Mouse (Mus musculus) midbrain, embryonic 10.5 days (tissue): ENCODE data around the gene Efemp2. TPM values are rescaled to one million over a fixed set of nuclear protein-coding genes. Genes with fewer than 3 reads are reported as not detected.

ENCODE experiments used
- DNase-seq: peaks from one replicate; pipeline ENCODE4 v3.0.0-alpha.2; 2017; ENCODE audit warnings: low spot score
- H3K27ac ChIP-seq: fragments of 300-500 bp; sonication (generic); replicated peaks from 2 replicates; pipeline ENCODE4 v1.5.1; 2016; ENCODE audit warnings: mild to moderate bottlenecking
- H3K27me3 ChIP-seq: fragments of 300-500 bp; sonication (generic); 2 replicates; pipeline ENCODE4 v1.6.1; 2016; ENCODE audit warnings: low read depth, mild to moderate bottlenecking; ENCODE audit not compliant: poor library complexity, severe bottlenecking
- H3K36me3 ChIP-seq: fragments of 300-500 bp; sonication (generic); 2 replicates; pipeline ENCODE4 v1.6.1; 2016; ENCODE audit warnings: mild to moderate bottlenecking, moderate library complexity
- H3K4me1 ChIP-seq: fragments of 300-500 bp; sonication (generic); 2 replicates; pipeline ENCODE4 v1.6.1; 2016
- H3K4me3 ChIP-seq: fragments of 300-500 bp; sonication (generic); 2 replicates; pipeline ENCODE4 v1.5.1; 2016; ENCODE audit warnings: mild to moderate bottlenecking, moderate library complexity
- H3K9me3 ChIP-seq: fragments of 300-500 bp; sonication (generic); replicated peaks from 2 replicates; pipeline ENCODE4 v1.6.1; 2016; ENCODE audit warnings: mild to moderate bottlenecking
- WGBS: fragments of 180-500 bp; shearing (Covaris S2); methylation state at CpG from one replicate; pipeline ENCODE4 v1.1.7; 2016; 5-methylcytosine and 5-hydroxymethylcytosine counted together
- polyA plus RNA-seq: library from polyadenylated mRNA; unstranded; fragments of >200 nt; fragmentation: Nextera tagmentation; extraction: Ambion mirVana; gene quantifications from 2 replicates; pipeline ENCODE4 v1.2.1, GENCODE M21; 2016

Gene Efemp2
- polyA plus RNA-seq, 1 experiment from 2014 or later, result 67.6 TPM

- no peak overlapping the region for H3K27ac ChIP-seq
- no peaks in the 10 kb centered on the region for H3K27me3 ChIP-seq
- H3K36me3 ChIP-seq, result peaks cover 61% of the 10 kb centered on the region
- no peak overlapping the region for H3K4me3 ChIP-seq
- DNase-seq, result no peak
- H3K9me3 ChIP-seq, result no peaks in the 10 kb centered on the region
- WGBS, result 90% methylated on average over 16 of the region's 16 CpGs
- peaks cover 14% of the 10 kb centered on the region for H3K4me1 ChIP-seq
These were observed 22.3 kb downstream of the Efemp2 start for GRCm38 (mm10) chr19:5496052-5496370.

DNA sequence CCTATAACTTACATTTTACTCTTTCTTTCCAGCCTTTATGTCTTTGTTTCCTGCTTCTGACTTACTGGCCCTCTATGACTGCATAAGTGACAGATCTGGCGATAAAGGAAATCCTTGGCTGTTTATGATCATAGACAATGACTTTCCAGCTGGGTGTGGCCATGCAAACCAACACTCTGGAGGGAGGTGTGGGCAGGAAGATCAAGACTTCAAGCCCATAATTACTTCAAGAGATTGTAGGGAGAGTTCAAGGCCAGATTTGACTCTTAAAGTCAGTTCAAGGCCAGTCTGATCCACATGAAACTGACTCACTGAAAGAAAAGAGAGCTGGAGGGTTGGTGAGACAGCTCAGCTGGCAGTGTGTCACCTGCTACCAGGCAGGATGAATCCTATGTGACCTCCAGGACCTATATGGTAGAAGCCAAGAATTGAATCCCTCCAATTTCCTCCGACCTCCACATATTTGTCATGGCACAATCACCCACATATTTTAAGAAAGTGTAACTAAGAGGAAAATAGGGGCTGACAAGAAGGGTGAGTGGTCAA lies 26.6 kb downstream of the Efemp2 start:
- WGBS, result 94% methylated on average over 2 of the region's 2 CpGs
- no peaks in the 10 kb centered on the region for H3K9me3 ChIP-seq
- no peaks in the 10 kb centered on the region for H3K27me3 ChIP-seq

GRCm38 (mm10) chr19:5503687-5504086 lies 29.9 kb downstream of the Efemp2 start, which contains the start of gene 1700020D05Rik:
TSS of gene 1700020D05Rik (minus strand) at chr19:5503787.
- 48% methylated on average over 17 of the region's 17 CpGs for WGBS
- Histone ChIP-seq H3K27ac (no peak within 1 kb of the TSS), H3K4me3 (no peak within 1 kb of the TSS), H3K27me3 (no peaks in the 10 kb centered on the region), H3K36me3 (0 out of 2 replicates have a peak, but pooled peaks cover 6% of the 10 kb centered on the region), H3K9me3 (peaks cover 7% of the 10 kb centered on the region; the same call in 1 of the 2 replicates), H3K4me1 (0 out of 2 replicates have a peak, but pooled peaks cover 2% of the 10 kb centered on the region)
- no peak for DNase-seq

More for the DNA sequence above, 26.6 kb downstream of the Efemp2 start:
- Histone ChIP-seq H3K4me3 (no peak overlapping the region), H3K4me1 (0 out of 2 replicates have a peak, but pooled peaks cover 2% of the 10 kb centered on the region), H3K27ac (no peak overlapping the region), H3K36me3 (peaks cover 33% of the 10 kb centered on the region)
- no peak for DNase-seq

- Histone ChIP-seq H3K27ac (peak within 1 kb of the TSS; percentile 87), H3K4me1 (peaks cover 22% of the 10 kb centered on the region), H3K27me3 (peaks cover 7% of the 10 kb centered on the region; the same call in 1 of the 2 replicates), H3K9me3 (peaks cover 11% of the 10 kb centered on the region; the same call in 1 of the 2 replicates), H3K4me3 (peak within 1 kb of the TSS; percentile 60), H3K36me3 (no peaks in the 10 kb centered on the region)
- peak; percentile 94 for DNase-seq
- 3% methylated on average over 47 of the region's 47 CpGs for WGBS
These were observed 36.6 kb downstream of the Efemp2 start, which contains the start of gene Snx32 for GRCm38 (mm10) chr19:5510031-5511026. TSS of gene Snx32 (minus strand) at chr19:5510538.

DNA sequence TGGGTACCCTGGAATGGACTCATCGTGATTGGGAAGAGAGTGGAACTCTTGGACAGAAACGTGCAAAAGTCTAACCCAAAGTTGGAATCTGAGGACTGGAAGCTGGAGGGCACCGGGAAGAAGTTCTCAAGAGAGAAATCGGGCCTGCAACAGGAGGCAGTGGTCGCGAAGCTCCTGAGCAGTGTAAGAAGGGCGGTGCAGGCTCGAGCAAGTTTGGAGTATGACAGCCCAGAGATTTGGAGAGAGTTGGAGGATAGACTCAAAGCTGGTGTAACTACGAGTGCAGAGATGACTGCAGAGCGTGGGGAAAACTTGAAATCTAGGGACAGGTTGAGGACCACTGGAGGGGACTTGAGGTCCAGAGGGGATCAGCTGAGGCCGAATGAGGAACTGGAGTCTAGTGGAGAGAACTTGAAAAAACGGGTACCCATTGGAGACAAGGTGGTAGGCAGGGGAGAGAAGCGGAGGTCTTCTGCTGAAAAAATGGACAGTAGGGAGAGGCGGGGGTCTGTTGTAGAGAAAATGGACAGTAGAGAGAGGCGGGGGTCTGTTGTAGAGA lies 37.4 kb downstream of the Efemp2 start:
- 46% methylated on average over 15 of the region's 15 CpGs for WGBS
- H3K36me3 ChIP-seq, result no peaks in the 10 kb centered on the region
- peak overlapping the region; percentile 87 for H3K27ac ChIP-seq

DNA sequence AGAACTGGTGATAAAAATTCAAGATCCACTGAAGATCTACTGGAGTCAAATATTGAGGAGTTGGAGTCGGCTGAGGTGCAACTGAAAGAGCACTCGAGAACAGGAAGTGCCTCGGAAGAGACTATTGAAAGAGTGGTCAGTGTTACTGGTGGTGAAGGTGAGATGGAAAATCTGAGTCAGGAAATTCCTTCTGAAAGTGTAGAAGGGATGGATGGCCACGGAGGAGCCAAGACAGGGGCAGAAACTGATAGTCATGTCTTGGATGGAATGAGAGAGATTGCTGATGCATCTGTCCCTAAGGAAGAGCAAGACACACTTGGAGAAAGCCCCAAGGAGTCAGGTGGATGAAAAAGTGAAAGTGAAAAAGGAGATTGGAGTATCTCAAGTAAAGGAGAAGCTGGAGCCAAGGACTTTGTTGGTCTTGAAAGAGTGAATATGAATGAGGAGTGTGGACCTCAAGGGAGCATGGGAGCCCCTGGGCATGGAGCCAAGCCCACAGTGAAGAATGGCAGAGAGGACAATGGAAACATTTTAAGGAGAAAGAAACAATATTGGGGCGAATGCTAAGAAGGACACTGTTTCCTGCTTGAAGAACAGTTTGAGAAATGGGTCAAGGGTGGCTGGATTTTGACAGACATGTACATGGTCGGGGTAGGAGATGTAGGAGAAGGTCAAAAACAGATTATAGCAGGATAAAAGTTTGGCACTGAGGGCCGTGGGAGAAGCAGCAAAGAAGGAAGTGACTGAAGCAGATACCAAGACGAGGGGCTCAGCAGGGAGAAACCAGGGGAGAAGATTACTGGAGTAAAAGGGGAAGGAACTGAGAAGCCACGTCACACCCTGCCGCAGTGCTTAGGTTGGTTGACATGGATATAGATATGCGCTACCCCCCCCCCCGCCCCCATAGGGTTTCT lies 38.6 kb downstream of the Efemp2 start:
- no peak for DNase-seq
- no peak overlapping the region for H3K27ac ChIP-seq
- WGBS, result 87% methylated on average over 12 of the region's 12 CpGs

More for the DNA sequence above, 37.4 kb downstream of the Efemp2 start:
- Histone ChIP-seq H3K4me3 (peak overlapping the region; percentile 60), H3K4me1 (peaks cover 26% of the 10 kb centered on the region), H3K9me3 (peaks cover 11% of the 10 kb centered on the region; the same call in 1 of the 2 replicates), H3K27me3 (peaks cover 7% of the 10 kb centered on the region; the same call in 1 of the 2 replicates)
- DNase-seq, result no peak

DNA sequence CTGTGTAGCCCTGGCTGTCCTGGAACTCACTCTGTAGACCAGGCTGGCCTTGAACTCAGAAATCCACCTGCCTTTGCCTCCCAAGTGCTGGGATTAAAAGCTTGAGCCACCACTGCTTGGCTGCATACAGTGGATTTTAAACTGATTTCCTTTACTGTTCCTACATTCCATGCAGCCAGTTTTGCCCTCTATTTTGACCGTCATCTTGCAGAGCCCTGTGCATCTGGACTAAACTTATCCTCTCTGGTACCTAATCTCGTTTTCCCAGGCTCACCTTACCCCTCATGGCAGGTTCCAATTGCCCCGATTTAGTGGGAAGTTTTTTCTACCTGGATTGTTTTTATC lies 39.2 kb downstream of the Efemp2 start:
- Histone ChIP-seq H3K9me3 (peaks cover 10% of the 10 kb centered on the region; the same call in 1 of the 2 replicates), H3K27me3 (peaks cover 7% of the 10 kb centered on the region; the same call in 1 of the 2 replicates), H3K36me3 (no peaks in the 10 kb centered on the region), H3K4me1 (peaks cover 26% of the 10 kb centered on the region), H3K4me3 (no peak overlapping the region), H3K27ac (no peak overlapping the region)
- DNase-seq, result no peak
- 85% methylated on average over 3 of the region's 3 CpGs for WGBS

More for the DNA sequence above, 38.6 kb downstream of the Efemp2 start:
- Histone ChIP-seq H3K27me3 (peaks cover 7% of the 10 kb centered on the region; the same call in 1 of the 2 replicates), H3K4me1 (peaks cover 26% of the 10 kb centered on the region), H3K4me3 (no peak overlapping the region), H3K36me3 (no peaks in the 10 kb centered on the region), H3K9me3 (peaks cover 11% of the 10 kb centered on the region; the same call in 1 of the 2 replicates)

DNA sequence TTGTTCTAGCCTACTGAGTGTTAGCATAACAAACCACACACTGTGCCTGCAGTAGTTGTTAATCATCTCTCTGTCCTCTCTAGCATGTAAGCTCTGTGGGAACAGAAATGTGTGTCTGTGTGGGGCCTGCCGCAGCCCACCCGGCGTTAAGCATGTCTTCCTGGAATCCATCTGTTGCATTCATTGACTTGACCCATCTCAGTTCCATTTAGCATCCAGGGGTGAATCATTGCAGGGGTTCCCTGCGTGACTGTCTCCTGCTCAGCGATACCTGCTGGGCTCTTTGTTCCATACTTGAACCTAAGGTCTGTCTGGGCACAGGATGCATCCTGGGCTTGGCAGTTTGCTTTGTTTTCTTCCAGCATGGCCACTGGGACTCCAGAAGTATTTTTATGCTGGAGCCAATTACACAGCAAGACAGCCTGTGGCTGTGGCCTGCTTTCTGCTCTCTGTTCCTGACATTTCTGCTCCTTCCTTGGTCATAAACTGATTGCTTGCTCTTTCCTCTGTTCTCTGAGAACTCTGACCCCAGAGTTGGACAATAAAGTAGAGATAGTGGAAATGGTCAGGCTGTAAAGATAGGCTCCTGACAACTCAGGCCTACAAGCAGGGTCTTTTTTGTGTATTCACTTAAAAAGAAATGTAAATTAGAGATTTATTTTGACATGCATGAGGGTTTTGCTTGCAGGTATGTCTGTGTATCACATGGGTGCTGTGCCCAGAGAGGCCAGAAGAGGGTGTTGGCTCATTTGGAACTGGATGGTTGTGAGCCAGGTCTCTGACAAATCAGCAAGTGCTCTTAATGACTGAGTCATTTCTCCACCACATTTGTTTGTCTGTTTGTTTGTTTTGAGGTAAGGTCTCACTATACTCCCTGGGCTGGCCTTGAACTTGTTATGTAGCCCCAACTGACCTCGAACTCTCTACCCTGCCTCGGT lies 42.4 kb downstream of the Efemp2 start:
- H3K27ac ChIP-seq, result no peak overlapping the region
- 82% methylated on average over 7 of the region's 7 CpGs for WGBS
- peaks cover 6% of the 10 kb centered on the region; the same call in 1 of the 2 replicates for H3K27me3 ChIP-seq
- no peaks in the 10 kb centered on the region for H3K36me3 ChIP-seq
- H3K4me1 ChIP-seq, result peaks cover 7% of the 10 kb centered on the region
- H3K9me3 ChIP-seq, result no peaks in the 10 kb centered on the region
- H3K4me3 ChIP-seq, result no peak overlapping the region
- no peak for DNase-seq

DNA sequence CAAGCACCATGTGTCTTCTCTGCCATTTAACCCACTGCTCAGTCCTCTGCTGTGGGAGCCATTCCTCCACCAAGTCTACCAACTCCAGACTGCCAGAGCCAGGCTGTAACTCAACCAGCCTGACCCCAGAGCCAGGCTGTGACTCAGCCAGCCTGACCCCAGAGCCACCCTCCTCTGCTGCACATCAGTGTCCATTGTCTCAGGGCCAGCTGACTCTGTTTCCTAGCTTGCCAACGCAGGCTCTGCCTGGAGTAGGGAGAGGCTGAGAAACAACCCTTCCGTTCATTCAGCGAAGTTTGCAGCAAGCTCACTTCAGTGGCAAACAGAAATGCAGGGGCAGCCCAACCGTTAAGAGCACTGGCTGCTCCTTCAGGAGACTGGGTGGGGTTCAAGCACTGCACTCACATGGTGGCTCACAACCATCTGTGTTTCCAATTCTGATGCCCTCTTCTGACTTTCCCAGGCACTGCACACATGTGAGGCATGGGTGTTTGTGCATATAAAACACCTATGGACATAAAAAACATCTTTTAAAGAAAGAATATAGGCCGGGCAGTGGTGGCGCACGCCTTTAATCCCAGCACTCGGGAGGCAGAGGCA lies 43.3 kb downstream of the Efemp2 start:
- H3K4me1 ChIP-seq, result peaks cover 4% of the 10 kb centered on the region; the same call in 1 of the 2 replicates
- no peak overlapping the region for H3K4me3 ChIP-seq
- no peaks in the 10 kb centered on the region for H3K9me3 ChIP-seq
- H3K36me3 ChIP-seq, result no peaks in the 10 kb centered on the region
- WGBS, result 82% methylated on average over 8 of the region's 8 CpGs
- no peak overlapping the region for H3K27ac ChIP-seq
- DNase-seq, result no peak
- H3K27me3 ChIP-seq, result no peaks in the 10 kb centered on the region

DNA sequence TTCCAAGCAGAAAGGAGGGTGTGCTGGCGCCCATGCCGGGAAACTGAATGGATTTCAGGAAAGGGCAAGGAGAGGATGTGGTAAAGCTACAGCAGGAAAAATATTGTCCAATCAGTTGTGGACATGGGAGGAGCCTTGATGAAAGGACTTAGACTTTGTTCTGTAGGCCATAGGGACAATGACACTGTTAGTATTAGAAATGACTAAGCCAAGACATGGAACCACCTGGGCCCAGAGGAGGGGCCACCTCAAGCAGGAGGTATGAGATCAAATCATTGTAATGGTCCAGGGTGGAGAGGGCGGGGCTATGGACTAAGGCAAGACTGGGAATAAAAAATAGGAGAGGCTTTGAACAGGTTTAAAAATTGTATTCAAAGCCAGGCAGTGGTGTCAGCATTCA lies 45.0 kb downstream of the Efemp2 start:
- peaks cover 4% of the 10 kb centered on the region; the same call in 1 of the 2 replicates for H3K4me1 ChIP-seq
- no peak overlapping the region for H3K27ac ChIP-seq
- WGBS, result 76% methylated on average over 3 of the region's 3 CpGs
- no peak for DNase-seq
- H3K4me3 ChIP-seq, result no peak overlapping the region
- no peaks in the 10 kb centered on the region for H3K27me3 ChIP-seq
- no peaks in the 10 kb centered on the region for H3K9me3 ChIP-seq
- no peaks in the 10 kb centered on the region for H3K36me3 ChIP-seq

- no peak overlapping the region for H3K4me3 ChIP-seq
- no peaks in the 10 kb centered on the region for H3K9me3 ChIP-seq
- H3K27ac ChIP-seq, result no peak overlapping the region
- H3K36me3 ChIP-seq, result no peaks in the 10 kb centered on the region
- DNase-seq, result no peak
- WGBS, result 75% methylated on average over 5 of the region's 5 CpGs
- peaks cover 9% of the 10 kb centered on the region for H3K4me1 ChIP-seq
- peaks cover 4% of the 10 kb centered on the region; the same call in 1 of the 2 replicates for H3K27me3 ChIP-seq
These were observed 51.5 kb downstream of the Efemp2 start for GRCm38 (mm10) chr19:5525204-5525603.
